Mouse (Mus musculus): ENCODE measurements around the gene Txndc11. TPM values are rescaled to one million over a fixed set of nuclear protein-coding genes. Genes with fewer than 3 reads are reported as not detected.
"Not testable (repeated sequence)": the region's sequence is repeated elsewhere in the genome, so short reads cannot be mapped to it uniquely, and the experiment has no call there.

The Txndc11 gene
- polyA plus RNA-seq, 1 experiment from 2014 or later, result 30.5 TPM

- DNase-seq (ENCODE audit: low spot score), result no peak
- no peaks in the 10 kb centered on the region for H3K9me3 ChIP-seq (ENCODE audit: control insufficient read depth, low read length)
- 86% methylated on average over 6 of the region's 6 CpGs for WGBS
- no peak overlapping the region for H3K9ac ChIP-seq (ENCODE audit: low read length)
- no peak overlapping the region for H3K4me3 ChIP-seq (ENCODE audit: low read depth, low read length)
- no peak overlapping the region for H3K4me2 ChIP-seq (ENCODE audit: low read depth, low read length, severe bottlenecking)
- ATAC-seq (replicated peaks; ENCODE audit: low FRiP score), result no peak
- H3K27ac ChIP-seq (ENCODE audit: low read depth, low read length), result no peak overlapping the region
- H3K36me3 ChIP-seq (ENCODE audit: control insufficient read depth, insufficient read depth, low read length), result no peaks in the 10 kb centered on the region
- no peaks in the 10 kb centered on the region; the same call in 1 of the 2 replicates for H3K4me1 ChIP-seq (replicated peaks; ENCODE audit: control insufficient read depth, insufficient read depth, low read length)
- no peaks in the 10 kb centered on the region for H3K27me3 ChIP-seq (ENCODE audit: control insufficient read depth, insufficient read depth, low read length)
Observed at GRCm38 (mm10) chr16:11171679-11172078, 37.2 kb upstream of the Txndc11 start.

- Histone ChIP-seq H3K9ac (ENCODE audit: low read length) (no peak overlapping the region), H3K27me3 (ENCODE audit: control insufficient read depth, insufficient read depth, low read length) (no peaks in the 10 kb centered on the region)
- WGBS, result 91% methylated on average over 2 of the region's 2 CpGs
Observed at GRCm38 (mm10) chr16:11166431-11166830, 32.0 kb upstream of the Txndc11 start.

DNA sequence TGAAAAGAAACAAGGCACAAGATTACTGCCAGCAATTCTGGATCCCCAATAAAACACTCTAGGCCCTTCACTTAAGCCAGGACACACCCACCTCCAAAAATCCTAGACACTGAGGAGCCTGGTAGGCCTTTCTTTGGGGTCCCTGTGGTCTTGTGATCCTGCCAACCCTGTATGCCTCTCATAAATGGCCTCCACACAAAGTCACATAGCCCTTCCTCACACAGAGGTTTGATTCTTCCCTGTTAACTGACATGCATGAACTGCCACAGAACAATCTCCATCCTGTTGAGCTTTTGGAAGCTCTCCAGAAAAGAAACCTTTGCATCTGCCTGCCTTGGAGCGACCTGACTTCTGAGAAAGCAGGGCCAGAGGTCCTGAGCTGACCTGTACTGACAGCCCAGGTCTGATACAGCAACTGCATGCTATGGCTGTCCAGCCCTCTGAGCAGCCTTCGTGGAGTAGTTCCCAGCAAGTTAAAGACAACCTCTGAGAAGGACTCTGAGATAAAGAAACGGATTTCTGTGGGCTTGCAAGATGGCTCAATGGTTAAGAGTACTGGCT is 30.3 kb upstream of the Txndc11 start:
- Histone ChIP-seq H3K4me2 (ENCODE audit: low read depth, low read length, severe bottlenecking) (no peak overlapping the region), H3K36me3 (ENCODE audit: control insufficient read depth, insufficient read depth, low read length) (no peaks in the 10 kb centered on the region), H3K27me3 (ENCODE audit: control insufficient read depth, insufficient read depth, low read length) (no peaks in the 10 kb centered on the region), H3K4me1 (replicated peaks; ENCODE audit: control insufficient read depth, insufficient read depth, low read length) (no peaks in the 10 kb centered on the region), H3K9me3 (ENCODE audit: control insufficient read depth, low read length) (no peaks in the 10 kb centered on the region), H3K27ac (ENCODE audit: low read depth, low read length) (no peak overlapping the region), H3K4me3 (ENCODE audit: low read depth, low read length) (no peak overlapping the region), H3K9ac (ENCODE audit: low read length) (no peak overlapping the region)
- 89% methylated on average over 3 of the region's 3 CpGs for WGBS
- ATAC-seq (replicated peaks; ENCODE audit: low FRiP score) (no peak), DNase-seq (ENCODE audit: low spot score) (no peak)

More at GRCm38 (mm10) chr16:11166431-11166830, 32.0 kb upstream of the Txndc11 start:
- Histone ChIP-seq H3K36me3 (ENCODE audit: control insufficient read depth, insufficient read depth, low read length) (no peaks in the 10 kb centered on the region), H3K9me3 (ENCODE audit: control insufficient read depth, low read length) (no peaks in the 10 kb centered on the region), H3K27ac (ENCODE audit: low read depth, low read length) (no peak overlapping the region), H3K4me3 (ENCODE audit: low read depth, low read length) (no peak overlapping the region), H3K4me1 (replicated peaks; ENCODE audit: control insufficient read depth, insufficient read depth, low read length) (no peaks in the 10 kb centered on the region), H3K4me2 (ENCODE audit: low read depth, low read length, severe bottlenecking) (no peak overlapping the region)
- no peak for DNase-seq (ENCODE audit: low spot score)
- ATAC-seq (replicated peaks; ENCODE audit: low FRiP score), result no peak

DNA sequence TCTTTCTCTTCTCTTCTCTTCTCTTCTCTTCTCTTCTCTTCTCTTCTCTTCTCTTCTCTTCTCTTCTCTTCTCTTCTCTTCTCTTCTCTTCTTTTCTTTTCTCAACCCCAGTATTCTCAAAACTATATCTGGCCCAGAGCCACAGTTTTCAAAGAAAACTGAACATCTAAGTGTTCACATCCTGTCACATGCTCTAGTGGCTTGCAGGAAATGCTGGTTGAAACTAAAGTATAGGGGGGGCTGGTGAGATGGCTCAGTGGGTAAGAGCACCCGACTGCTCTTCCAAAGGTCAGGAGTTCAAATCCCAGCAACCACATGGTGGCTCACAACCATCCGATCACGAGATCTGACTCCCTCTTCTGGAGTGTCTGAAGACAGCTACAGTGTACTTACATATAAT is 23.3 kb upstream of the Txndc11 start:
- H3K9ac ChIP-seq (ENCODE audit: low read length); ATAC-seq (replicated peaks; ENCODE audit: low FRiP score); H3K4me2 ChIP-seq (ENCODE audit: low read depth, low read length, severe bottlenecking); H3K4me3 ChIP-seq (ENCODE audit: low read depth, low read length); H3K4me1 ChIP-seq (replicated peaks; ENCODE audit: control insufficient read depth, insufficient read depth, low read length); H3K9me3 ChIP-seq (ENCODE audit: control insufficient read depth, low read length); H3K27ac ChIP-seq (ENCODE audit: low read depth, low read length); H3K27me3 ChIP-seq (ENCODE audit: control insufficient read depth, insufficient read depth, low read length); DNase-seq (ENCODE audit: low spot score); H3K36me3 ChIP-seq (ENCODE audit: control insufficient read depth, insufficient read depth, low read length): not testable (repeated sequence)
- 87% methylated on average over 1 of the region's 3 CpGs for WGBS

GRCm38 (mm10) chr16:11154500-11154899 is 20.1 kb upstream of the Txndc11 start:
- H3K9ac ChIP-seq (ENCODE audit: low read length), result no peak overlapping the region

GRCm38 (mm10) chr16:11143706-11144483 is 9.4 kb upstream of the Txndc11 start:
- ATAC-seq (replicated peaks; ENCODE audit: low FRiP score); H3K9ac ChIP-seq (ENCODE audit: low read length); H3K4me1 ChIP-seq (replicated peaks; ENCODE audit: control insufficient read depth, insufficient read depth, low read length); H3K27ac ChIP-seq (ENCODE audit: low read depth, low read length); H3K36me3 ChIP-seq (ENCODE audit: control insufficient read depth, insufficient read depth, low read length); H3K27me3 ChIP-seq (ENCODE audit: control insufficient read depth, insufficient read depth, low read length); DNase-seq (ENCODE audit: low spot score); H3K4me3 ChIP-seq (ENCODE audit: low read depth, low read length); H3K9me3 ChIP-seq (ENCODE audit: control insufficient read depth, low read length); H3K4me2 ChIP-seq (ENCODE audit: low read depth, low read length, severe bottlenecking): not testable (repeated sequence)
- 15% methylated on average over 53 of the region's 56 CpGs for WGBS

More at GRCm38 (mm10) chr16:11154500-11154899, 20.1 kb upstream of the Txndc11 start:
- no peak overlapping the region for H3K27ac ChIP-seq (ENCODE audit: low read depth, low read length)
- H3K27me3 ChIP-seq (ENCODE audit: control insufficient read depth, insufficient read depth, low read length), result no peaks in the 10 kb centered on the region
- no peaks in the 10 kb centered on the region for H3K9me3 ChIP-seq (ENCODE audit: control insufficient read depth, low read length)
- DNase-seq (ENCODE audit: low spot score) (no peak), ATAC-seq (replicated peaks; ENCODE audit: low FRiP score) (no peak)
- no peak overlapping the region for H3K4me3 ChIP-seq (ENCODE audit: low read depth, low read length)
- no peak overlapping the region for H3K4me2 ChIP-seq (ENCODE audit: low read depth, low read length, severe bottlenecking)
- peaks cover 3% of the 10 kb centered on the region; the same call in 1 of the 2 replicates for H3K36me3 ChIP-seq (ENCODE audit: control insufficient read depth, insufficient read depth, low read length)
- no peaks in the 10 kb centered on the region for H3K4me1 ChIP-seq (replicated peaks; ENCODE audit: control insufficient read depth, insufficient read depth, low read length)

DNA sequence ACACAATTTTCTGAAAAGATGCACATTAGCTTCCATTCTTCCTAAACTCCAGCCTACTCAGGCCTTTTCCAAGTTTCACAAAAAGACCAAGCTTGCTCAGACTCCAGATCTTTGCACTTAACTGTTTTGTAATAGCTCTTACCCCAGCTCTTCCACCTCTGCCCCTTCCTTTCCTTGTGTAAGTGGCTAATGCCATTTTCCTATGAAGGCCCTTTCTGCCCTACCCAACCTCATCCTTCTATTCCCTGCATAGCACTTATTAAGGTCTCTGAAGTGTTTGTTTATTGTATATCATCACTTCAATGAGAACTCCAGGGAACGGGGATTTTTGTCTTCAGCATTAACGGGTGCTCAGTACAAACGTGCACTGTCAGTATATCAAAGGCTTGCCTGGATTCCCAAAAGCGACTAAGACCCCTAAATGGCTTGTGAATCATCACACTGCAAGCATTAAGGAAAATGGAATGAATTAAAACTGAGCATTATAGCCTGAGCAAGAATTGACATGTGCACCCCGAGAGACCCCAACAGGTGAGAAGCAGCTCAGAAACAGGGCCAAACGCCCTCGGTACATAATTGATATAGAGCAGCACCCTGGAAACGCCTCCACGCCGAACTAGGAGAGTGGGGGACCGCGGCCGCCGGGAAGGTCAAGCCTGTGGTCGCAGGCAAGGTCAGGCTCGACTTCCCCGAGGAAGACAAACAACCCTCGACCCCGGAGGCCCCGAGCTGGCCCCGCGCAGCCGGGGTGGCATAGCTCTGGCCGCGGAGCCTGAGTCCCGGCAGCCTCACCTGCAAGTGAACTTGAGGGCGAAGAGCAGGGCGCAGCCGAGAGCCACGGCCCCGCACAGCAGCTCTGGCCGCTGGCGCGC is 738 bp downstream of the Txndc11 start:
- H3K9me3 ChIP-seq (ENCODE audit: control insufficient read depth, low read length), result no peaks in the 10 kb centered on the region
- H3K4me1 ChIP-seq (replicated peaks; ENCODE audit: control insufficient read depth, insufficient read depth, low read length), result peaks cover 5% of the 10 kb centered on the region; the same call in 1 of the 2 replicates
- peak overlapping the region; percentile 66 for H3K27ac ChIP-seq (ENCODE audit: low read depth, low read length)
- ATAC-seq (replicated peaks; ENCODE audit: low FRiP score) (no peak; the same call in none of the 2 replicates), DNase-seq (ENCODE audit: low spot score) (no peak)
- H3K9ac ChIP-seq (ENCODE audit: low read length), result peak overlapping the region; percentile 88
- WGBS, result under 1% methylated on average over 30 of the region's 34 CpGs
- peaks cover 2% of the 10 kb centered on the region; the same call in 1 of the 2 replicates for H3K36me3 ChIP-seq (ENCODE audit: control insufficient read depth, insufficient read depth, low read length)
- no peaks in the 10 kb centered on the region for H3K27me3 ChIP-seq (ENCODE audit: control insufficient read depth, insufficient read depth, low read length)
- peak overlapping the region; percentile 81 for H3K4me2 ChIP-seq (ENCODE audit: low read depth, low read length, severe bottlenecking)
- peak overlapping the region; percentile 92 for H3K4me3 ChIP-seq (ENCODE audit: low read depth, low read length)

- DNase-seq (ENCODE audit: low spot score), result no peak
- whole genome bisulfite sequencing, result 46% methylated on average over 2 of the region's 2 CpGs
- peaks cover 2% of the 10 kb centered on the region; the same call in 1 of the 2 replicates for H3K36me3 ChIP-seq (ENCODE audit: control insufficient read depth, insufficient read depth, low read length)
- H3K4me1 ChIP-seq (replicated peaks; ENCODE audit: control insufficient read depth, insufficient read depth, low read length), result peaks cover 5% of the 10 kb centered on the region; the same call in 1 of the 2 replicates
- no peaks in the 10 kb centered on the region for H3K27me3 ChIP-seq (ENCODE audit: control insufficient read depth, insufficient read depth, low read length)
- no peaks in the 10 kb centered on the region for H3K9me3 ChIP-seq (ENCODE audit: control insufficient read depth, low read length)
- H3K4me2 ChIP-seq (ENCODE audit: low read depth, low read length, severe bottlenecking), result peak overlapping the region; percentile 81; the same call in 1 of the 2 replicates
- ATAC-seq (replicated peaks; ENCODE audit: low FRiP score), result no peak
- H3K27ac ChIP-seq (ENCODE audit: low read depth, low read length), result no peak overlapping the region
- no peak overlapping the region for H3K4me3 ChIP-seq (ENCODE audit: low read depth, low read length)
- no peak overlapping the region; the same call in 1 of the 2 replicates for H3K9ac ChIP-seq (ENCODE audit: low read length)
Observed at GRCm38 (mm10) chr16:11132839-11133238, 1.6 kb downstream of the Txndc11 start.
